Mouse (Mus musculus): ENCODE data around the gene Prodh2. TPM values are rescaled to one million over a fixed set of nuclear protein-coding genes. Genes with fewer than 3 reads are reported as not detected.

The Prodh2 gene
- polyA plus RNA-seq (2016; fragmentation: Nextera tagmentation; extraction: Ambion mirVana), result not detected in 2 replicates

DNA sequence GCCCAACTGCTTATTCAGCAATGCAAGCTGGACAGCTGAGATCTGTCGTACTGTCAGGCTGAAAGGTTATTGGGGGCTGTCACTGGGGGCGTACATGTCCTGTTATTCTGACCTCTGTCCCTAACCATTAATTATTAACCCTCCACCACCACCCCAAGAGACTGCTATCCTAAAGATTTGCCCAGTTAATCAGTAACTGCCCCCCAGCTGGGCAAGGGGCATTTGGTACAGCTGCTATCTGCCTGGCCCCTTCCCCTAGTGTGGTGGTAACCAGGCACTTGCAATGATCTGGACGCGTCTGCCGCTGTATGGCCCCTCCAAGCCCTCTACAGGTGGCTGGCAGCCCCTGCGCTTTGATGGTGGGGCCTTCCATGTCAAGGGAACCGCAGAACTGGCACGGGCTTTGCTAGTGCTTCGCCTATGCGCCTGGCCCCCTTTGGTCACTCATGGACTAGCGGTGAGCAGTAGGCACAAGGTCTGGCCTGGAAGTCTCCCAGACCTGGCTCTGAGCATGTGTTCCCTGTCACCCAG is at the start of gene Prodh2:
Gene Prodh2, plus strand, starts transcription at position 222 of the 531 bp plus-strand sequence.
- DNase-seq (ENCODE audit: low spot score), result no peak
- 68% methylated on average over 11 of the region's 11 CpGs for WGBS
- Histone ChIP-seq H3K27me3 (ENCODE audit: low read depth, poor library complexity, severe bottlenecking) (no peaks in the 10 kb centered on the region), H3K9me3 (replicated peaks) (no peaks in the 10 kb centered on the region), H3K4me1 (peaks cover 8% of the 10 kb centered on the region), H3K4me3 (no peak within 1 kb of the TSS), H3K36me3 (no peaks in the 10 kb centered on the region), H3K27ac (replicated peaks) (no peak within 1 kb of the TSS)

DNA sequence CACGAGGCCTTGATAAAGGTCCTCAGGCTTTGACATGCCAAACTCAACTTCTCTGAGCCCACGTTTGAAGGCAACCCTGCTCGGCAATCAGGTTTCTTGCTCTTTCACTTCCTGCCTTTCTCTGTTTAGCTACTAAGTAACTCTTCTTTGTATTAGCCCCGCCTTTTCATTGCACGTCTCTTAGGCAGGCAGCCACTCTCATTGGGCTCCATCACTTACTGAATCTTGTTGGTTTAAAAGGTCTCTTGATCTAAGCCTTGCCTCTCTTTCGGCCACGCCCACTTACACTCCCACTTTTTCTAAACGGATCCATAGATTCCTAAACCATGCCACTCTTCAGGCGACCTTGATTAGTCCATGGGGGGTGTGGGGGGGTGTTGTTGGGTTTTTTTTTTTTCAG is 49.7 kb upstream of the Prodh2 start:
- Histone ChIP-seq H3K36me3 (peaks cover 41% of the 10 kb centered on the region), H3K27ac (replicated peaks) (peak overlapping the region; percentile 92; the same call in 1 of the 2 replicates), H3K9me3 (replicated peaks) (peaks cover 20% of the 10 kb centered on the region), H3K4me3 (peak overlapping the region; percentile 80), H3K4me1 (peaks cover 40% of the 10 kb centered on the region), H3K27me3 (ENCODE audit: low read depth, poor library complexity, severe bottlenecking) (peaks cover 55% of the 10 kb centered on the region)
- WGBS, result 23% methylated on average over 9 of the region's 9 CpGs
- no peak for DNase-seq (ENCODE audit: low spot score)

DNA sequence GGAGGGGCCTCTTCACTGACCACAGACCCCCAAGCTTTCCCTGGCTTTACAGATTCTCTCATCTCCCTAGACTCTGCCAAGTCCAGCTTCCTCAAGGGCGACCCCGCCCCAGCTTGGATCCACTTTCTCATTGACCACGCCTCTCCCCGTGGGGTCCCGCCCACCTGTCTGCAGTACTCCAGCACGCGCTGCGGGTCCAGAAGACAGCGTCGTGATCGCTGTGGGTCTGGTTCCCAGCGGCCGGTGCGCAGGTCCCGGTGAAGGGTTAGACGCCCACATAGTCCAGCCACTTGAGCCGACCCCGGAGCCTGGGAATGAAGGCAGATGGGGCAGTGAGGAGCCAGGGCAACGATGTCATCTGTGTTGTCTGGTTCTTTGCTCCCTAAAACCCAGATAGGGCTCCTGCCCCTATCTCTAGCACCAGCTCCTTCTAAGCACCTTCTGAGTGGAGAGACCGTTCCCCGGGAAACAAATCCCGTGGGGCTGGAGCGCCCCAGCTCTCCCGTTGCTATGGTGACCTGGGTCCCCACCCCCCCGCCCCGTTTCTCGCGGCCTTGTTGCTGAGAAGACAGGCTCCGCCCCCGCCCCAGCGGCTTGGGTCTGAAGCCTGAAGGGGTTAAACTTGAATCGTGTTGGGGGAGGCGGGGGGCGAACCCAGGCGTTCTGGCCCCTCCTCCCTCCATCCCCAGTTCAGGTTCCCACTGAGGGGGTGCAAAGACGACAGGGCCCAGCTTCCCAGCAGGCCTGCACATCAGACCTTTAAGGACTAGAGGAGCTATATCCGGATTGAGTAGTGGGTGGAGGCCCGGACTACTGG is 49.1 kb upstream of the Prodh2 start:
- peak overlapping the region; percentile 80 for H3K4me3 ChIP-seq
- peak; percentile 89 for DNase-seq (ENCODE audit: low spot score)
- H3K4me1 ChIP-seq, result peaks cover 40% of the 10 kb centered on the region
- under 1% methylated on average over 38 of the region's 38 CpGs for WGBS
- peak overlapping the region; percentile 92 for H3K27ac ChIP-seq (replicated peaks)
- H3K9me3 ChIP-seq (replicated peaks), result peaks cover 20% of the 10 kb centered on the region
- H3K27me3 ChIP-seq (ENCODE audit: low read depth, poor library complexity, severe bottlenecking), result peaks cover 49% of the 10 kb centered on the region
- H3K36me3 ChIP-seq, result peaks cover 34% of the 10 kb centered on the region

DNA sequence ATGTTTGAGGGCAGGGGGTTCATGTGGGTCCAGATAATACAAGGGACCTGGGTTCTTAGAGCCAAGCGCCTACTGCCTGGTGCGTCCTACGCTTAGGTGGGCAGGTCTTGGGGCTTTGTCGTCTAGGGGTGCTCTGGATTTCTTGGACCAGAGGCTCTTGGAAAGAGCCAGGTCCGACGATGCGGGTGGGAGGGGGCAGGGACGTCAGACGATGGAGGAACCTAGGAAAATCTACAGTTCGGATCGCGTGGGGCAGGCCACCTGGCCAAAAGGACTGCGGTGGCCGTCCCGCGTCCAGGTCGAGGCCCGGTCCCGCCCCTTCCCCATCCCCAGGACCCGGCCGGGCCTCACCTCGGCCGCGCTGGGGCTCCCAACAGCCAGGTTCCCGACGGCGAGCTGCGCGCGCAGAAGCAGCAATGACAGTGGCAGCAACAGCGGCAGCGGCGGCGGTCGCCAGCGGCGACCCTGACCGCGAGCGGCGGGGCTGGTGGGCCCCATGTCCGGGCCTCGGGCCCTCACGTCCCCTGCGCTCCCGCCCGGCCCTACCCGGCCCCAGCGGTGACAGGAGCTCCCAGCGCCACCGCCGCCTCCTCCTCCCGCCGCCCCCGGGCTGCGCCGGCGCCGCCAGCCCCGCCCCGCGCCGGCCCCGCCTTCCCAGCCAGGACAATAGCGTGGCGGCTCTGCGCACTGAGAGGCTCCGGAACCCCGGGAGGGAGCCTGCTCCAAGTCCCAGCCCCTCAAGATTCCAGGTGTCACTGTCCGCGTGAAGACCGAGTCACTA is 48.3 kb upstream of the Prodh2 start, which contains the start of gene Aplp1:
Gene Aplp1, minus strand, starts transcription at position 565 of the 781 bp plus-strand sequence.
- under 1% methylated on average over 67 of the region's 72 CpGs for WGBS
- Histone ChIP-seq H3K4me1 (peaks cover 40% of the 10 kb centered on the region), H3K27me3 (ENCODE audit: low read depth, poor library complexity, severe bottlenecking) (peaks cover 48% of the 10 kb centered on the region), H3K4me3 (peak within 1 kb of the TSS; percentile 80), H3K27ac (replicated peaks) (peak within 1 kb of the TSS; percentile 92), H3K9me3 (replicated peaks) (peaks cover 20% of the 10 kb centered on the region), H3K36me3 (peaks cover 26% of the 10 kb centered on the region)
- peak; percentile 78 for DNase-seq (ENCODE audit: low spot score)

DNA sequence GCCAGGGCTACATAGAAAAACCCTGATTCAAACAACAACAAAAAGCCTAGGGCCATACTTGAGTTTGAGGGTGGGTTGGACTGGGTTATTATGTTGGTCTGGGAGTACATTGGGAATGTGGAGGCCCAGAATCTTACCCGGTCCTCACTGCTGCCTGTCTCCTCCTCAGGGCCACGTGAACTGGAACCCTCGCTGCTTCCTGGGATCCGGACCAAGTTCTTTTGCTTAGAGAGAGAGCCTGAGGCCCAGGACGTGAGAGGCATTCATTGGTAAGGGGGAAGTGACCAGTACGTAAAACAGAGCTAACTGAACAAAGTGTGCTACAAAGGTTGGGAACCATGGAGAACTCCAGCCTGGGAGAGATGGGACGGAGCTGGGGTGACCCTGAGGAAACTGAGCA is 43.2 kb upstream of the Prodh2 start:
- no peak for DNase-seq (ENCODE audit: low spot score)
- Histone ChIP-seq H3K9me3 (replicated peaks) (peaks cover 20% of the 10 kb centered on the region), H3K4me3 (no peak overlapping the region), H3K36me3 (no peaks in the 10 kb centered on the region), H3K27me3 (ENCODE audit: low read depth, poor library complexity, severe bottlenecking) (peaks cover 66% of the 10 kb centered on the region), H3K4me1 (peaks cover 23% of the 10 kb centered on the region), H3K27ac (replicated peaks) (no peak overlapping the region)
- 79% methylated on average over 7 of the region's 7 CpGs for WGBS

DNA sequence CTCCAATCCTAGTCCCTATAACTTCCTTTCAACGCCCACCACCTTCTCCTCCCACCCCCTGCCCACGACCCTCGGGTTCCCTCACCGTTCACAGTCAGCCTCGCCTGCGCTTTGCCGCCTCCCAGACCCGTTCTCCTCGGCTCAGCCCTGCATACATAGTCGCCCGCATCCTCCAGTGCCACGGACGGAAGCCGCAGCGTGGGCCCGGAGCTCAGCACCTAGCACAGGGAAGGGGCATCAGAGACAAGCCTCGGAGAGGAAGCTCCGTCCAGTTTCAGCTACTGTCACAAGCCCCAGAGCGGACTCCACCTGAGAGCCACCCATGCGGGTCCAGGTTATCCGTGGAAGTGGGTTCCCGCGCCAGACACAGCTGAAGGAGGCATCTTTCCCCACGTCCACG is 40.1 kb upstream of the Prodh2 start:
- peaks cover 87% of the 10 kb centered on the region for H3K27me3 ChIP-seq (ENCODE audit: low read depth, poor library complexity, severe bottlenecking)
- 0 out of 2 replicates have a peak, but pooled peaks cover 2% of the 10 kb centered on the region for H3K9me3 ChIP-seq (replicated peaks)
- H3K27ac ChIP-seq (replicated peaks), result no peak overlapping the region
- no peak overlapping the region for H3K4me3 ChIP-seq
- H3K4me1 ChIP-seq, result peaks cover 35% of the 10 kb centered on the region
- WGBS, result 16% methylated on average over 25 of the region's 25 CpGs
- DNase-seq (ENCODE audit: low spot score), result no peak
- H3K36me3 ChIP-seq, result no peaks in the 10 kb centered on the region

DNA sequence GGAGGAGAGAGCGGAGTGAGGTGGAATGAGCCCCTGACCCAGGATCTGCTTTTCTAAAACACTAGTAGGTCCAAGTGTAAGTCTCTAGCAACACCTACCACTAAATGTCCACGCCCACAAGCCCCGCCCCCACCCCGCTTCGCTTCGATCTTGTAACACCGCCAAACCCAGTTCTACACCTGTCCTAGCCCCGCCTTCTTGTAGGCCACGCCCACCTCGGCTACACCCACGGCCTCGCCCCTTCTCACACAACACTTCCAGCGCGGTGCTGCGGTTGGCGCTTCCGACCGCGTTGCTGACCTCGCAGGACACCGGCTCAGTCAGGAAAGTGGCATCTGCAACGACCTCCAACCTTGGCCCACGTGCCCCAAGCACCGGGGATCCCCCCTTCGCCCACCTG is 39.7 kb upstream of the Prodh2 start:
- no peaks in the 10 kb centered on the region for H3K36me3 ChIP-seq
- 0 out of 2 replicates have a peak, but pooled peaks cover 2% of the 10 kb centered on the region for H3K9me3 ChIP-seq (replicated peaks)
- H3K4me1 ChIP-seq, result peaks cover 39% of the 10 kb centered on the region
- H3K27me3 ChIP-seq (ENCODE audit: low read depth, poor library complexity, severe bottlenecking), result peaks cover 92% of the 10 kb centered on the region
- peak overlapping the region; percentile 19; the same call in 1 of the 2 replicates for H3K4me3 ChIP-seq
- no peak for DNase-seq (ENCODE audit: low spot score)
- 2% methylated on average over 25 of the region's 25 CpGs for WGBS
- no peak overlapping the region for H3K27ac ChIP-seq (replicated peaks)

DNA sequence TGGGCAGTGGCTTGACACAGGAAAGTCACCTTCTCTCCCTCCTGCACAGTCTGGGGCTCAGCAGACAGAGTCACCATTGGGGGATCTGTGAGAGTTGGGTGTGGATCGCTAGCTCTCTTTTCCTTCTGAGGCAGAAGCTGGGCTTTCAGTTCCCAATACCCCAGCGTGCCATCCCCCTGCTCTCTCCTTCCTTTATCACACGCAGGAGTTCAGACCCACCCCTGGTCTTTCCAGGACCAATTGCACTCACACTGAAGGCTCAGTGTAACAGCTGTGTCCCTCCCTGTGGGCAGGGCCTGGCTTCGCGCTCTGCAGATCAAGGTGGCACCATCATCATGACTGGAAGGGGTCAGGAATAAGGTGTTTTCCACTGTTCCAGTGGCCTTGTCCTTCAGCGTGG is 39.2 kb upstream of the Prodh2 start:
- H3K4me1 ChIP-seq, result peaks cover 42% of the 10 kb centered on the region
- DNase-seq (ENCODE audit: low spot score), result no peak
- H3K36me3 ChIP-seq, result no peaks in the 10 kb centered on the region
- WGBS, result 8% methylated on average over 6 of the region's 6 CpGs
- H3K9me3 ChIP-seq (replicated peaks), result 0 out of 2 replicates have a peak, but pooled peaks cover 2% of the 10 kb centered on the region
- peaks cover 97% of the 10 kb centered on the region for H3K27me3 ChIP-seq (ENCODE audit: low read depth, poor library complexity, severe bottlenecking)
- peak overlapping the region; percentile 19; the same call in 1 of the 2 replicates for H3K4me3 ChIP-seq
- no peak overlapping the region for H3K27ac ChIP-seq (replicated peaks)

DNA sequence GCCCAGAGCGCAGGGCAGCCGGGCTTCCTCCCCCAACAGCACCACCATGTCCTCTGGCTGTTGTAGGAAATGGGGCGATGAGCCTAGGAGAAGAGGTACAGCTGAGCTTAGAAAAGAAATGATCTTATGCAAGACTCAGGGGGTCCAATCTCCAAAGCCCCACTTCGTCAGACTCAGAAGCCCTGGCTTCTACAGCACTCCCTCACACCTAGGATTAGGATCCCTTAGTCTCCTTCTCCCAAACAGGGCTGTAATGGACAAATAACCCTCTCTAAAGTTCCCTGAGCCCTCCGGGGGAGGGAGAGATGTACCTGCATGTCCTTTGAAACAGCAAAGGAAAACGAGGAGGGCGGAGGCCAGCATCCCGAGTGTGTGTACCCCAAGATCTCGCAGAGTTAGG is 36.9 kb upstream of the Prodh2 start:
- Histone ChIP-seq H3K27ac (replicated peaks) (peak overlapping the region; percentile 52), H3K4me3 (peak overlapping the region; percentile 48), H3K4me1 (peaks cover 45% of the 10 kb centered on the region), H3K36me3 (no peaks in the 10 kb centered on the region), H3K27me3 (ENCODE audit: low read depth, poor library complexity, severe bottlenecking) (peaks cover 100% of the 10 kb centered on the region), H3K9me3 (replicated peaks) (0 out of 2 replicates have a peak, but pooled peaks cover 2% of the 10 kb centered on the region)
- WGBS, result 2% methylated on average over 9 of the region's 9 CpGs
- no peak for DNase-seq (ENCODE audit: low spot score)

DNA sequence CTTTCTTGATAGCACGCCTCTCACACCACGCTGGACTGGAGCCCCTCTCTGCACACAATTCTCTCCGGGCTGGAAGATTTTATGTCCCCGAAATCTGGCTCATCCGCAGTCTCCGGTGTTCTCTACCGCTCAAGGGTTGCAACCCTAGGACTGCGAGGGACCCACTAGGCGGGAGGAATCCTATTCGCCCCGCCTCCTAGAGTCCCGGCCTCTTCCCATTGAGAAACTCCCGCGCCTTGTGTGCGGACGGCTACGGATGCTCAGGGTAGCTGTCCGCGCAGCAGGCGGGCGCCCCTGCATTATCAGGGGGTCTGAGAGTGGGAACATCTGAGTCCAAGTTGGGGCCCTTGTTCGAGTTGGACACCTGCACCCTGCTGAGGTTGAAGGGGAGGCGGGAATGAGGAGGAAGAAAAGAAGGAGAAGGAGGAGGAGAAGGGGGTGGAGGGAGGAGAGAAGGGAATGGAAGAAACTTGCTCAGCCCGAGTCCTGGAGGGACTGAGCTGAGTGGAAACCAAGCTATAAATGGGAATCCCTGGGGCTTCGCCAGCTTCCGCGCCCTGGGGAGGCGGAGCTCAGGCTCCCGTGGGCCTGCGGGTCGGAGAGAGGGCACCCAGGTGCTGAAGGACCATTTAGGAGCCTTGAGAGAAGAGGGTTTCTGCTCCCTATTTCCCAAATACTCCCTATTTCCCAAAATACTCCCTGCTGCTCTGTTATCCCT is 36.4 kb upstream of the Prodh2 start:
- H3K4me1 ChIP-seq, result peaks cover 45% of the 10 kb centered on the region
- H3K36me3 ChIP-seq, result no peaks in the 10 kb centered on the region
- peak overlapping the region; percentile 52 for H3K27ac ChIP-seq (replicated peaks)
- 0 out of 2 replicates have a peak, but pooled peaks cover 2% of the 10 kb centered on the region for H3K9me3 ChIP-seq (replicated peaks)
- DNase-seq (ENCODE audit: low spot score), result peak; percentile 44
- H3K27me3 ChIP-seq (ENCODE audit: low read depth, poor library complexity, severe bottlenecking), result peaks cover 100% of the 10 kb centered on the region
- WGBS, result under 1% methylated on average over 31 of the region's 31 CpGs
- peak overlapping the region; percentile 48 for H3K4me3 ChIP-seq

DNA sequence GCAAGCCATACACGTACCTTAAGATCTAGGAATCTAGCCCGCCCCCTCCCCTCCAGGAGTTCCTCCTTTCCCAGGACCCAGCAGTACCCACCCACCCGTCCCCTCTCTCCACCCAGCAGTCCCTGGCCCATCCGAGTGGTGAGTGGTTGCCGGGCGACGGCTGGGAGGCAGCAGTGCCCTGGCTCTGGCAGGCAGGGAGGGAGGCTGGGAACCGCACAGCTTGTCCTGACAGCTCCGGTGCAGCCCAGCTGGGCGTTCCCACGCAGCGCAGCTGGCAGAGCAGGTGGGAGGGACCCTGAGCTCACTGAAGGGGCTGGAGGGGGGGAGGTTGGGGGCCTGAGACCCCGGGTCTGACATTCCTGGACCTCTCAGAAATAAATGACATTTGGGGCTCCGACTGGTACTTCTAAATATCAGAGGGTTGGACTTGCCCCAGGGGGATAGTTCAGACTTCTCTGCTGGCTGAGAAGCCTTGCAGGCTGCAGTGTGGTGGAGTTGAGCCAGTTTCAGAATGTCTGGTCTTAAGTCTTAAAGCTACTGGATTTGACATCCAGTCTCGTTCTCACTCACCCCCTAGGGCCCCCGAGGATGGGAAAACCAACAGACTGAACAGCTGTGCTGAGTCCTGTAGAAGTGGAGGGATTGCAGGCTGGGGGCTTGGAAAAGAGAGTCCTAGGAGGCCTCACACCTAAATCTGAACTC is 35.6 kb upstream of the Prodh2 start, which contains the start of the genes Kirrel2 and Nphs1:
Gene Kirrel2, minus strand, starts transcription at position 62 of the 702 bp plus-strand sequence.
Gene Nphs1, plus strand, starts transcription at position 687 of the 702 bp plus-strand sequence.
- H3K27me3 ChIP-seq (ENCODE audit: low read depth, poor library complexity, severe bottlenecking), result peaks cover 100% of the 10 kb centered on the region
- 0 out of 2 replicates have a peak, but pooled peaks cover 2% of the 10 kb centered on the region for H3K9me3 ChIP-seq (replicated peaks)
- H3K4me1 ChIP-seq, result peaks cover 45% of the 10 kb centered on the region
- H3K36me3 ChIP-seq, result no peaks in the 10 kb centered on the region
- WGBS, result 2% methylated on average over 16 of the region's 16 CpGs
- DNase-seq (ENCODE audit: low spot score), result peak; percentile 76
- peak within 1 kb of the TSS; percentile 52 for H3K27ac ChIP-seq (replicated peaks)
- H3K4me3 ChIP-seq, result peak within 1 kb of the TSS; percentile 48
